Mouse (Mus musculus) thymus, adult 2 months (tissue): ENCODE measurements at regions not wholly inside any gene's neighbourhood (a gene's known extent, or its start where the extent isn't known, plus 50 kb on each side); places are given as distances from the start of the nearest gene placed in this dataset.

Source experiments
- CTCF ChIP-seq: fragments of 200-500 bp; IDR thresholded peaks from 2 replicates; pipeline ENCODE4 v1.5.1; 2012; ENCODE audit warnings: mild to moderate bottlenecking, control low read depth, low read length, moderate library complexity, borderline replicate concordance; ENCODE audit not compliant: control insufficient read depth, poor library complexity, insufficient read depth; ENCODE audit errors: extremely low read depth
- POLR2A ChIP-seq: fragments of 200-500 bp; IDR thresholded peaks from 2 replicates; pipeline ENCODE4 v1.6.1; 2012; ENCODE audit warnings: mild to moderate bottlenecking, low read length, control low read depth, moderate library complexity; ENCODE audit not compliant: control insufficient read depth, poor library complexity, insufficient read depth; ENCODE audit errors: extremely low read depth

GRCm38 (mm10) chr7:37395881-37396513 is 377.4 kb downstream of the Zfp536 start:
- TF ChIP-seq CTCF (no peak), POLR2A (no peak)
